Mouse (Mus musculus) testis, adult 2 months (tissue): ENCODE data around the gene 1700061G19Rik. TPM values are rescaled to one million over a fixed set of nuclear protein-coding genes. Genes with fewer than 3 reads are reported as not detected.
A peak's percentile ranks its signal among the peaks of the same experiment; 100 is the strongest.

ENCODE experiments used
- H3K27ac ChIP-seq: fragments of 200-500 bp; 2 replicates; pipeline ENCODE4 v1.5.1; 2012; ENCODE audit warnings: low read depth, low read length; ENCODE audit not compliant: control insufficient read depth, insufficient read depth
- H3K27me3 ChIP-seq: fragments of 200-500 bp; 2 replicates; pipeline ENCODE4 v1.6.1; 2012; ENCODE audit warnings: mild to moderate bottlenecking, low read length, moderate library complexity; ENCODE audit not compliant: control insufficient read depth, insufficient read depth
- H3K36me3 ChIP-seq: fragments of 200-500 bp; 2 replicates; pipeline ENCODE4 v1.6.1; 2012; ENCODE audit warnings: mild to moderate bottlenecking, low read length; ENCODE audit not compliant: control insufficient read depth, insufficient read depth
- H3K4me1 ChIP-seq: fragments of 200-500 bp; 2 replicates; pipeline ENCODE4 v1.6.1; 2012; ENCODE audit warnings: low read length; ENCODE audit not compliant: control insufficient read depth, insufficient read depth
- H3K4me3 ChIP-seq: fragments of 200-500 bp; 2 replicates; pipeline ENCODE4 v1.5.1; 2012; ENCODE audit warnings: low read depth, mild to moderate bottlenecking, low read length, moderate library complexity, mixed read lengths; ENCODE audit not compliant: control insufficient read depth
- CTCF ChIP-seq: fragments of 200-500 bp; IDR thresholded peaks from 2 replicates; pipeline ENCODE4 v1.5.1; 2012; ENCODE audit warnings: low read depth, mild to moderate bottlenecking, inconsistent platforms, low read length, moderate library complexity; ENCODE audit not compliant: control insufficient read depth, insufficient read depth, insufficient replicate concordance
- POLR2A ChIP-seq: fragments of 200-500 bp; IDR thresholded peaks from 2 replicates; pipeline ENCODE4 v1.6.1; 2012; ENCODE audit warnings: low read depth, mild to moderate bottlenecking, inconsistent platforms, low read length, moderate library complexity; ENCODE audit not compliant: control insufficient read depth
- polyA plus RNA-seq: library from polyadenylated mRNA; depleted of rRNA; stranded (reverse); fragments of >200 nt; gene quantifications from 2 replicates; pipeline ENCODE4 v1.2.3, GENCODE M21; 2012; rRNA removed

1700061G19Rik gene
- 157 and 164 TPM in 2 replicates for polyA plus RNA-seq

- H3K36me3 ChIP-seq, result no peaks in the 10 kb centered on the region
- peaks cover 10% of the 10 kb centered on the region for H3K4me1 ChIP-seq
- H3K27me3 ChIP-seq, result no peaks in the 10 kb centered on the region
- peak within 1 kb of the TSS; percentile 85 for H3K4me3 ChIP-seq
- peak; percentile 66; the same call in 1 of the 2 replicates for TF ChIP-seq POLR2A
- no peak for TF ChIP-seq CTCF
- peak within 1 kb of the TSS; percentile 10; the same call in 1 of the 2 replicates for H3K27ac ChIP-seq
These were observed at the start of gene 1700061G19Rik for GRCm38 (mm10) chr17:56874936-56875651. Gene 1700061G19Rik, plus strand, starts transcription at chr17:56875477.

GRCm38 (mm10) chr17:56826718-56827117 lies 48.6 kb upstream of the 1700061G19Rik start:
- Histone ChIP-seq H3K4me3 (no peak overlapping the region), H3K4me1 (peaks cover 11% of the 10 kb centered on the region), H3K27ac (no peak overlapping the region), H3K27me3 (no peaks in the 10 kb centered on the region), H3K36me3 (no peaks in the 10 kb centered on the region)
- TF ChIP-seq CTCF (no peak), POLR2A (no peak)

GRCm38 (mm10) chr17:56829171-56829570 lies 46.1 kb upstream of the 1700061G19Rik start:
- H3K36me3 ChIP-seq, result no peaks in the 10 kb centered on the region
- H3K4me3 ChIP-seq, result peak overlapping the region; percentile 80
- H3K27me3 ChIP-seq, result no peaks in the 10 kb centered on the region
- H3K27ac ChIP-seq, result peak overlapping the region; percentile 37
- TF ChIP-seq POLR2A (no peak), CTCF (no peak)
- peaks cover 15% of the 10 kb centered on the region for H3K4me1 ChIP-seq

GRCm38 (mm10) chr17:56829795-56830194 lies 45.5 kb upstream of the 1700061G19Rik start:
- TF ChIP-seq CTCF (no peak), POLR2A (no peak)
- Histone ChIP-seq H3K27me3 (no peaks in the 10 kb centered on the region), H3K36me3 (no peaks in the 10 kb centered on the region), H3K27ac (peak overlapping the region; percentile 87), H3K4me1 (peaks cover 15% of the 10 kb centered on the region), H3K4me3 (peak overlapping the region; percentile 80)

- Histone ChIP-seq H3K27ac (peak within 1 kb of the TSS; percentile 87), H3K27me3 (no peaks in the 10 kb centered on the region), H3K4me1 (peaks cover 15% of the 10 kb centered on the region), H3K4me3 (peak within 1 kb of the TSS; percentile 83), H3K36me3 (no peaks in the 10 kb centered on the region)
- no peak for TF ChIP-seq CTCF
- TF ChIP-seq POLR2A, result no peak
These were observed 44.7 kb upstream of the 1700061G19Rik start, which contains the start of gene Rfx2 for GRCm38 (mm10) chr17:56830411-56831110. Gene Rfx2, minus strand, starts transcription at chr17:56831013.

- H3K27ac ChIP-seq, result peak overlapping the region; percentile 79
These were observed 44.0 kb upstream of the 1700061G19Rik start for GRCm38 (mm10) chr17:56831111-56831816.

GRCm38 (mm10) chr17:56832918-56833317 lies 42.4 kb upstream of the 1700061G19Rik start:
- 0 out of 2 replicates have a peak overlapping the region, but pooled peaks have one; percentile 23 for H3K4me3 ChIP-seq
- peak overlapping the region; percentile 84 for H3K27ac ChIP-seq
- no peaks in the 10 kb centered on the region for H3K27me3 ChIP-seq
- peaks cover 14% of the 10 kb centered on the region for H3K4me1 ChIP-seq
- H3K36me3 ChIP-seq, result no peaks in the 10 kb centered on the region
- TF ChIP-seq POLR2A, result no peak
- TF ChIP-seq CTCF, result no peak

More at GRCm38 (mm10) chr17:56831111-56831816, 44.0 kb upstream of the 1700061G19Rik start:
- Histone ChIP-seq H3K27me3 (no peaks in the 10 kb centered on the region), H3K36me3 (no peaks in the 10 kb centered on the region), H3K4me3 (peak overlapping the region; percentile 83), H3K4me1 (peaks cover 15% of the 10 kb centered on the region)
- TF ChIP-seq POLR2A (peak; percentile 52; the same call in 1 of the 2 replicates), CTCF (peak; percentile 11; the same call in 1 of the 2 replicates)
